Mouse (Mus musculus) lung, embryonic 14.5 days (tissue): Measurements from ENCODE around the gene Fgf13. TPM values are rescaled to one million over a fixed set of nuclear protein-coding genes. Genes with fewer than 3 reads are reported as not detected.

ENCODE experiments used
- ATAC-seq: fragments of 200-750 bp; cut with Nextera tagmentation; 2 replicates; pipeline ENCODE4 v1.8.0; 2017; ENCODE audit warnings: mild to moderate bottlenecking, moderate TSS enrichment, moderate library complexity; ENCODE audit not compliant: insufficient read depth
- DNase-seq: peaks from one replicate; pipeline ENCODE4 v3.0.0-alpha.2; 2015
- H3K27ac ChIP-seq: fragments of 300-500 bp; sonication (generic); 2 replicates; pipeline ENCODE4 v1.5.1; 2014; ENCODE audit warnings: low read depth, mild to moderate bottlenecking, moderate library complexity
- H3K27me3 ChIP-seq: fragments of 300-500 bp; sonication (generic); 2 replicates; pipeline ENCODE4 v1.6.1; 2014; ENCODE audit warnings: low read length, control low read depth; ENCODE audit not compliant: insufficient read depth
- H3K36me3 ChIP-seq: fragments of 300-500 bp; sonication (generic); 2 replicates; pipeline ENCODE4 v1.6.1; 2014; ENCODE audit warnings: control low read depth; ENCODE audit not compliant: insufficient read depth
- H3K4me1 ChIP-seq: fragments of 300-500 bp; sonication (generic); 2 replicates; pipeline ENCODE4 v1.6.1; 2014; ENCODE audit warnings: antibody characterized with exemption, control low read depth; ENCODE audit not compliant: insufficient read depth
- H3K4me2 ChIP-seq: fragments of 300-500 bp; sonication (generic); 2 replicates; pipeline ENCODE4 v1.6.1; 2014; ENCODE audit warnings: mild to moderate bottlenecking
- H3K4me3 ChIP-seq: fragments of 300-500 bp; sonication (generic); 2 replicates; pipeline ENCODE4 v1.5.1; 2014; ENCODE audit warnings: low read depth, low read length
- H3K9ac ChIP-seq: fragments of 300-500 bp; sonication (generic); 2 replicates; pipeline ENCODE4 v1.6.1; 2014
- H3K9me3 ChIP-seq: fragments of 300-500 bp; sonication (generic); 2 replicates; pipeline ENCODE4 v1.6.1; 2016; ENCODE audit warnings: low read depth, low read length, control low read depth
- CTCF ChIP-seq: IDR thresholded peaks from 2 replicates; pipeline ENCODE4 v1.5.1; 2016; ENCODE audit warnings: antibody characterized with exemption, low read depth
- WGBS: fragments of 180-500 bp; shearing (Covaris S2); extraction: QIAGEN DNeasy Blood & Tissue Kit; methylation state at CpG from one replicate; pipeline ENCODE4 v1.1.7; 2014; 5-methylcytosine and 5-hydroxymethylcytosine counted together
- polyA plus RNA-seq: library from polyadenylated mRNA; unstranded; fragments of >200 nt; fragmentation: Nextera tagmentation; extraction: Ambion mirVana; gene quantifications from 2 replicates; pipeline ENCODE4 v1.2.1, GENCODE M21; 2014

The Fgf13 gene
- polyA plus RNA-seq, 1 experiment from 2014 or later = 3.0 TPM

GRCm38 (mm10) chrX:59186922-59187321 lies 380.9 kb downstream of the Fgf13 start:
- TF ChIP-seq CTCF = no peak
- WGBS = 61% methylated on average over 4 of the region's 4 CpGs
- no peak for DNase-seq

DNA sequence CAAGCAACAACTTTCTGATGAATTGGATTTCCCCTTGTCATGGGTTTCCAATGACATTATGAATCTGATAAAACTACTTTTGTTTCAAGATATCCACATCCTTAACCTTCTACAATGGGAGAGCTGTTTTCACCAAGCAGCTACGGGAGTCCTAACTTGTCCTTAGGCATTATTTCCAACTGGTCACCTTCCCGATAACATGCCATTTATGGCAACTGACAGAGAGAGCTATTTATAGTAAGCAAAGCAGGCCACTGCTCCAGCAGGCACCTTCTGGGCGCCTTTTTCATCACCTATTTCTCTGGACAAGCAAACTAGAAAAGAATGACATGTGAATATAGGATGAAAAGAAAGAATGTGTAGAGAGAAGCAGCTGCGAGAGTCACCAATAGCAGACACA lies 385.5 kb downstream of the Fgf13 start:
- no peak overlapping the region for H3K4me2 ChIP-seq
- no peak overlapping the region for H3K4me3 ChIP-seq
- H3K9me3 ChIP-seq = no peaks in the 10 kb centered on the region
- H3K27ac ChIP-seq = no peak overlapping the region
- H3K36me3 ChIP-seq = no peaks in the 10 kb centered on the region
- H3K27me3 ChIP-seq = no peaks in the 10 kb centered on the region
- no peak overlapping the region for H3K9ac ChIP-seq
- no peak for TF ChIP-seq CTCF
- H3K4me1 ChIP-seq = no peaks in the 10 kb centered on the region
- DNase-seq (no peak), ATAC-seq (no peak)
- WGBS = 65% methylated on average over 4 of the region's 4 CpGs

More at GRCm38 (mm10) chrX:59186922-59187321, 380.9 kb downstream of the Fgf13 start:
- Histone ChIP-seq H3K27ac (no peak overlapping the region), H3K4me1 (no peaks in the 10 kb centered on the region), H3K4me3 (no peak overlapping the region), H3K9me3 (no peaks in the 10 kb centered on the region), H3K9ac (no peak overlapping the region), H3K27me3 (no peaks in the 10 kb centered on the region), H3K4me2 (no peak overlapping the region), H3K36me3 (no peaks in the 10 kb centered on the region)
- no peak for ATAC-seq

DNA sequence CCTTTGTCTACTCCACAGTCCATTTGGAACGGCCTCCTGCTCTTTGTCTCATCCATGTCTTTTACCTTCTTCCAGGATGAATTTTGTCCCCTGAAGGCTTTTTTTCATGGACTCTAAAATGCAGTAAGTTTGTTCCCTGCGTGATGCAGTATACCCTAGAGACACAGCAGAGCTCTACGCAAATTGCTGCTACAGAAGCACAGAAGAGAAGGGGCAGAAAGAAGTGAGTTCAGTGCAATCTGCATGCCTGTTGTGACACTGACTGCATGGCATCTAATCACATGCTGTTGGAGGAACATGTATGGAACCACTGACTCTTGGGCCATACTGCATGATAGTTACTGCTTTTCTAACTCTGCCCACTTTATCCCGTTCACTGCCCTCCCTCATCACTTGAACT lies 388.2 kb downstream of the Fgf13 start:
- H3K4me2 ChIP-seq = no peak overlapping the region
- no peak for ATAC-seq
- TF ChIP-seq CTCF = no peak
- H3K9ac ChIP-seq = no peak overlapping the region
- no peaks in the 10 kb centered on the region for H3K9me3 ChIP-seq
- DNase-seq = no peak
- 79% methylated on average over 4 of the region's 4 CpGs for WGBS
- no peaks in the 10 kb centered on the region for H3K4me1 ChIP-seq
- no peak overlapping the region for H3K4me3 ChIP-seq
- no peaks in the 10 kb centered on the region for H3K36me3 ChIP-seq
- H3K27me3 ChIP-seq = no peaks in the 10 kb centered on the region
- no peak overlapping the region for H3K27ac ChIP-seq

DNA sequence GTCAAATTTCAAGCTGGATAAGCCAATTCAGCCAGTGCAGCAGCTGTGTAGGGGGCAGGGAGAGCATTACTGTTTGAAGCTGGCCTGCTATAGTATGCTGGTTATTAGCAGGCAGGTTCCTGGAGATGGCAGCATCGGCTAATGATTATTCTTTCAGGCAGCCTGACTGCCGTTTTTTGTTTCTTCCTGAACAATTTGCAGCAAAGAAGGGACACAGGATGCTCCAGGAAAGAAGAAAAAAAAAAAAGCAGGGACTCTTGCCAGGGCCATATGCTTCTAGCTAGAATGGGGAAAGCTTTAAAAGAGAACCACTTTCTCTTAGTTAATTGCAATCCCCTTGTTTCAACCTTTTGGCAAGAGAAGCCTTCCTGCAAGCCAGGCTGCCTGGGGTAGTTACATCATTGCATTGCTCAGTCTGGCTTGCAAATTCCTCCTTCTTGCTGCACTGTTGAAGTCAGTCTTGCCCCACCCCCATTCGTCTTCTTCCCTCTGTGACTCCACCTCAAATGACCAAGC lies 388.7 kb downstream of the Fgf13 start:
- WGBS = 23% methylated on average over 3 of the region's 3 CpGs
- no peak overlapping the region for H3K9ac ChIP-seq
- TF ChIP-seq CTCF = no peak
- no peak overlapping the region for H3K4me2 ChIP-seq
- no peak overlapping the region for H3K27ac ChIP-seq
- no peaks in the 10 kb centered on the region for H3K27me3 ChIP-seq
- ATAC-seq (no peak; the same call in 1 of the 2 replicates), DNase-seq (peak; percentile 31)
- no peak overlapping the region for H3K4me3 ChIP-seq
- H3K9me3 ChIP-seq = no peaks in the 10 kb centered on the region
- no peaks in the 10 kb centered on the region for H3K4me1 ChIP-seq
- no peaks in the 10 kb centered on the region for H3K36me3 ChIP-seq

DNA sequence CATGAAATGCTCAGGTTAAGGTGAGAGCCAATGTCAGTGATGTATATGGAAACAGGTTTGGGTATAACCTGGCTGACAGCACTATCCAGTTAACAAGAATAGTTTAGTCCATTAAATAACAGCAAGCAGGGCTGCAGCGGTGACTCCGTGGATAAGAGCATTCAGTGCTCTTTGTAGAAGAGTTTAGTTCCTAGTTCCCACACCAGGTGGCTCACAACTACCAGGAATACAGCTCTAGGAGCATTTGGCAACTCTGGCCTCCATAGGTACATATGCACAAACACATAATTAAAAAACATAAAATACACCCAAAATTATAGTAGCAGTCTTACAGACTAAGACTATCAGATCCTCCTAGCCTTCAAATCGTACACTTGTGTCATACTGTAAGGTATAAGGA lies 390.2 kb downstream of the Fgf13 start:
- H3K4me2 ChIP-seq = no peak overlapping the region
- H3K4me1 ChIP-seq = no peaks in the 10 kb centered on the region
- no peak for DNase-seq
- TF ChIP-seq CTCF = no peak
- no peaks in the 10 kb centered on the region for H3K36me3 ChIP-seq
- H3K9me3 ChIP-seq = no peaks in the 10 kb centered on the region
- H3K4me3 ChIP-seq = no peak overlapping the region
- H3K9ac ChIP-seq = no peak overlapping the region
- no peaks in the 10 kb centered on the region for H3K27me3 ChIP-seq
- ATAC-seq = no peak
- H3K27ac ChIP-seq = no peak overlapping the region
- WGBS = 58% methylated on average over 3 of the region's 3 CpGs

DNA sequence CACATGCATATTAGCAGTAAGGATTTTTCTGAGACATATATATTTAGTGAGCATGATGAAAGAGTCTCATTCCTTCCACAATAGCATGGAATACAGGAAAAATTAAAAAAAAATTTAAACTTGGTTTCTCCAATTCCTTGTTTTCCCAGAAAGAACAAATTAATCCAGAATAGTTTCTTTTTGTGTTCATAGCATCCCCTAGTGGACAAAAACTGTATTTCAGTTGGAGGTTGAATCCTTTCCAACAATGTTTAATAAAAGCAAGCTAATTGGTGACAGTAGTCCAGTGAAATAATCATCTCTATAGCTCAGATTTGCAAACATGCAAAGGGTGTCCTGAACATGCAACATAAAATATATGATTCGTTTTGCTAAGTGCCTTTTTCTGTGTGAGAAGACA lies 395.7 kb downstream of the Fgf13 start:
- Histone ChIP-seq H3K27me3 (no peaks in the 10 kb centered on the region), H3K9me3 (no peaks in the 10 kb centered on the region), H3K4me3 (no peak overlapping the region), H3K27ac (no peak overlapping the region), H3K4me2 (no peak overlapping the region), H3K4me1 (no peaks in the 10 kb centered on the region), H3K36me3 (no peaks in the 10 kb centered on the region), H3K9ac (no peak overlapping the region)
- WGBS = 6% methylated on average over 1 of the region's 1 CpGs
- DNase-seq = peak; percentile 69
- TF ChIP-seq CTCF = peak; percentile 64
- ATAC-seq = no peak

DNA sequence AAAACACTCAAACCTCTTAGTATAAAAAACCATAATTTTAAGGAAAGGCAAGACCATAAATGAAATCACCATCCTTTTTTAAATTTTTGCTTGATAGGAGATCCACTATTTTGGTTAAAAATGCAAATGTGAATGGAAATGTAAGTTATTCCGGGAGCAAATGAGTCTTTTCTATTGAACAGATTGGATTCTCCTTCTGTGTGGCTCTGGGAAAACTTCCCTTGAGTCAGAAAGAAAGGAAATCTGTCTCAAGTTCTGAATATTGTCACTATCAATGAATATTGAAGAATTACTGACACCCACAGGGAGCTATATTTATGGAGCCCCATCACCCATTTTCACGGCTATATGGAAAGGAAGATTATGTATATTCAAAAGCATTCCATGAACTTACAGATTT lies 401.1 kb downstream of the Fgf13 start:
- Histone ChIP-seq H3K4me1 (no peaks in the 10 kb centered on the region), H3K27ac (no peak overlapping the region), H3K4me2 (no peak overlapping the region), H3K4me3 (no peak overlapping the region), H3K27me3 (no peaks in the 10 kb centered on the region), H3K36me3 (no peaks in the 10 kb centered on the region), H3K9ac (no peak overlapping the region), H3K9me3 (no peaks in the 10 kb centered on the region)
- ATAC-seq = no peak
- no peak for DNase-seq
- TF ChIP-seq CTCF = no peak
- WGBS = 94% methylated on average over 2 of the region's 2 CpGs

GRCm38 (mm10) chrX:59141947-59142346 lies 425.9 kb downstream of the Fgf13 start:
- Histone ChIP-seq H3K4me2 (no peak overlapping the region), H3K4me1 (no peaks in the 10 kb centered on the region), H3K27me3 (no peaks in the 10 kb centered on the region), H3K36me3 (no peaks in the 10 kb centered on the region), H3K9me3 (no peaks in the 10 kb centered on the region), H3K4me3 (no peak overlapping the region), H3K9ac (no peak overlapping the region), H3K27ac (no peak overlapping the region)
- TF ChIP-seq CTCF = no peak
- 53% methylated on average over 2 of the region's 2 CpGs for WGBS
- no peak for DNase-seq
- no peak for ATAC-seq
